Mouse (Mus musculus): ENCODE measurements around the gene Lef1.

DNA sequence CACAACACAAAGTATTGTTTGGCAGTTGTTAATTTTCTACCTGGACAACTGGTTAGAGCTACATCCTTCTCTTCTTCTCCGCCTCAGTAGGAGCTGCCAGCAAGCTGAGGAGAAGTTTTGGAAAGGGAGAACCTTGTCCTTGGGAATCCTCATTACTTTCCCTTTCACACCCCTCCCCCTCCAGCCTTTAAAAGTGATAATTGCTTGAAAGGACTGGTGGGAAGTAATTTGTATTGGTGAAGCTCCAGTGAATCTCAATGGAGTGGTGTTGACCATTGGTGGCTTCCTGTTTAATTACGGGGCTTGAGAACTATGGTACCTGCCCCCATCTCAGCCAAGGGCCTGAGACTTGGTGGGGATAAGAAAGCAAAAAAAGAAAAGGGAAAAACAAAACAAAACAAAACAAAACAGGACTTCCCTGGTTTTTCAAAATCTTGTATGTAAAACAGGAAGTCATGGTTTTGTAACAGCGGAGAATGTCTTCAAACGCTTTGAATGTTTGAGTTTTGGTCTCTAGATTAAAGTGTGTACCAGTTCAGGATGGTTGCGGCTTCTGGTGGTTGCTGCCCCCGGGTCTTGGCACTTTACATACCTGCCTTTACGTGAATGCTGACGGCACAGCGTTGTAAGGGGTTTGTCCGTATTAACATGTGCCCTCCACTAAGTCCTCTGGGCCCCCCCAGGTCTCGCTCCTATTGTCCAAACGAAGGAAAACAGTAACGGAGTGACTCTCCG lies 49.8 kb downstream of the Lef1 start:
- TF ChIP-seq POLR2A (IDR thresholded peaks at IDR 0.05; ENCODE audit: insufficient read depth, low read depth, low read length): no peak
- TF ChIP-seq EP300 (IDR thresholded peaks at IDR 0.05; ENCODE audit: insufficient read depth, low read depth, low read length): no peak
- TF ChIP-seq CTCF (IDR thresholded peaks at IDR 0.05): no peak

All from heart, adult 2 months (tissue).